Mouse (Mus musculus) Muller cell, postnatal 12 days (primary cell): ENCODE measurements at regions not wholly inside any gene's neighbourhood (a gene's known extent, or its start where the extent isn't known, plus 50 kb on each side); places are given as distances from the start of the nearest gene placed in this dataset.
A peak's percentile ranks its signal among the peaks of the same experiment; 100 is the strongest.

Experiments used
- DNase-seq: peaks from one replicate; pipeline ENCODE4 v3.0.0-alpha.2; 2015; ENCODE audit errors: inconsistent ontology term

DNA sequence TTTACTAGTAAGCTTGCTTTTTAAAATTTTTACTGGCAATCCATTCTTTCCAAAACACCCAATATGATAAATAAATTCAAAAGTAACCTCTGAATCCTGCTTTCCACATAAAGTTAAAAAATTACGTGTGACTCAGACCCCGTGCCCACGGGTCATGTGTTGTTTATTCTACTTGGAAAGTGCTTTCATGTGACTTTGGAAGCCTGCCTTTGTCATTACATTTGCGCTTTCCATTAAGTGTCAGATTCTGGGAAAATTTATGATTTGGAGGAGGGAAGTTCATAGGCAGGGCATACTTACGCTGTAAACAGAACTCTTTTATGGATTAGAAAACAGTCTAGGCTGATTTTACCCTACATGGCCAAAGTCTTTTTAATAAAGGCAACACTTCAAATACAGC is 466.8 kb upstream of the Adamts5 start:
- DNase-seq = no peak

GRCm38 (mm10) chr16:86366197-86366596 is 464.6 kb upstream of the Adamts5 start:
- DNase-seq = no peak

DNA sequence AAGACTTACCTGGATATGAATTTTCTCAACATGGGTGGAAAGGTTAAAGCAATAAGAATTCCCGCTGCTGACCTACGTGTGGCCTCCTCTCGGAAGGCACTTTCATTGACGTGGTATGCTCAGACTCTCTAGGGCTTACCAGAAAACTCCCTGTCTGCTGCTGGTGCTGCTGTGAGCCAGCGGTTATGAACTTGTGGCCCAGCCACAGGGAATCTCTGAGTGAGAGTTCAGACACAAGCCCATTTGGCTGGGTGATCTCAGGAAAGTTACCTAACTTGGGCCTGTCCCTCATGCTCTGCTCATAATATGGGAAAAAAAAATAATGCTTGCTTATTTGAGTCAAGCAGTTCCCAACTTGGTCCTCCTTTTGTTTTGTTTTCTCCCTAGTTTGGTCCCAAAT is 459.5 kb upstream of the Adamts5 start:
- no peak for DNase-seq

DNA sequence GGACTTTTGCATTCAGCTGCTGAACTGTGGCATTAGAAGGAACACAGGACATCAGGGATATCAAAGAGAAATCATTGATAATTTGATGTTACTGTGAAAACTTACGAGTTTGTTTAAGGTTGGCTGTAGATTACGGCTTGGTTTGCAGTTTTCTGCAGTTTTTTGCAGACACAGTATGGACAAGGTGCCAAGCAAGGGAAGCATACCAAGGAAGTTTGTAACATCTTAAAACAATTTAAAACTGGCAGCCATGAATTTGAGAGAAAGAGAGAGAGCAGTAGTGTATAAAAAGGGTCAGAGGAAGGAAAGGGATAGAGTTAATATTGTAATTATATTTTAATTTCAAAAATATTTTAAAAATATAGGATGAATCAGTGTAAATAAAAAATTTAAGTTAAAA is 453.4 kb upstream of the Adamts5 start:
- no peak for DNase-seq

GRCm38 (mm10) chr16:86347753-86348152 is 446.1 kb upstream of the Adamts5 start:
- peak; percentile 87 for DNase-seq

DNA sequence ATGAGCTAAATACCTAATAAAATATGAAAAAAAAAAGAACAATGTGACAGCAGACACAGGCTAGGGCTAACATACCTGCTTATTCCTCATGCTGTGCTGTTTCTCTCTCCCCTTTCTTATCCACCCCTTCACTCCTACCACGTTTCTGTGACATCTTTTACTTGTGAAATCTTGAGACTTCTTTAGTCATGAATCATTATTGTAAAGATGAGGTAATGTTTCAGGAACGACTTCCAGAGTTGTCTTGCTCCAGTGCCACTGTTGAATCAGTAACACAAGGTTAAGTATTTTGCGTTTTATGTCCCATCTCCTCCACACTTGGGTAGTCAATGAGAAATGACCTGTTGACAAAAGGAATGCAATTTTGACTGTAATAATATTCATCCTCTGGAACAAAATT is 445.3 kb upstream of the Adamts5 start:
- peak; percentile 51 for DNase-seq

- peak; percentile 83 for DNase-seq
Observed at GRCm38 (mm10) chr16:86340311-86340710, 438.7 kb upstream of the Adamts5 start.

- no peak for DNase-seq
Observed at GRCm38 (mm10) chr16:86325406-86325805, 423.8 kb upstream of the Adamts5 start.

- no peak for DNase-seq
Observed at GRCm38 (mm10) chr16:86318898-86319297, 417.3 kb upstream of the Adamts5 start.

GRCm38 (mm10) chr16:86309696-86310095 is 408.1 kb upstream of the Adamts5 start:
- DNase-seq = no peak

GRCm38 (mm10) chr16:86303869-86304268 is 402.2 kb upstream of the Adamts5 start:
- peak; percentile 90 for DNase-seq

GRCm38 (mm10) chr16:86302451-86303145 is 401.0 kb upstream of the Adamts5 start:
- peak; percentile 38 for DNase-seq

DNA sequence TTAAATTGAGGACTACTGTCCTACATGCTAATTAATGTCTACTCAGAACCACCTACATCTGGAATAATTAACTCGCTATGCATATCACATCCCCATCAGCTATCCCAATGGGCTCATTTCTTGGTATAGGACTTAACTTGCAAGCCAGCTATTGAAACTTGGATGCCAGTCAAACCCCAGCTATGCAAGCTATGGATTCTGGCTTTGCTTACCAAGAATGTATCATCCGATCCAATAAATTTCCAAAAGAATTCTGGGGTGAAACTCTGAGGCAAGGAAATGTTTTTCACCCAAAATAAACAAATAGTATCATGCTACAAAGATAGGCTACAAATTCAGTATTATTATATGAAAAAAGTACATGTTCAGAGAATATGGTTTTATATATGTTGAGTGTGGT is 392.8 kb upstream of the Adamts5 start:
- DNase-seq = peak; percentile 83

DNA sequence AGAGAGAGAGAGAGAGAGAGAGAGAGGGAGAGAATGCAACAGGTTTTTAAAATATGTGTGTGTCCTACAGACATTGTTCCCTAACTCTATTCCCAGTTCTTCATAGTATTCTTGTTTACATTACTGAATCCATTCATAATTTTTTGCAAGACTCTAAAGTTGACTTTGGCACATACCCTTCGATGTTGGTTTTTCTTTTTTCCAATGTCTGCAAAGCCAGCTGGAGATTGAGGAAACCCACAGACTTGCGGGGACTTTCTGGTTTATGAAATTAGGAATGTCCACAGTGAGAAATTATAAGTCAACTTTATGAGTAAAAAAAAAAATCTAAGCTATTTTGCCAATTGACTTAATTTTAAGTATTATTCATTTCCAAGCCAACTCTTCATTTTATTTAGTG is 379.7 kb upstream of the Adamts5 start:
- no peak for DNase-seq

- DNase-seq = peak; percentile 69
Observed at GRCm38 (mm10) chr16:86277031-86277430, 375.4 kb upstream of the Adamts5 start.

- DNase-seq = no peak
Observed at GRCm38 (mm10) chr16:86261612-86262011, 360.0 kb upstream of the Adamts5 start.

DNA sequence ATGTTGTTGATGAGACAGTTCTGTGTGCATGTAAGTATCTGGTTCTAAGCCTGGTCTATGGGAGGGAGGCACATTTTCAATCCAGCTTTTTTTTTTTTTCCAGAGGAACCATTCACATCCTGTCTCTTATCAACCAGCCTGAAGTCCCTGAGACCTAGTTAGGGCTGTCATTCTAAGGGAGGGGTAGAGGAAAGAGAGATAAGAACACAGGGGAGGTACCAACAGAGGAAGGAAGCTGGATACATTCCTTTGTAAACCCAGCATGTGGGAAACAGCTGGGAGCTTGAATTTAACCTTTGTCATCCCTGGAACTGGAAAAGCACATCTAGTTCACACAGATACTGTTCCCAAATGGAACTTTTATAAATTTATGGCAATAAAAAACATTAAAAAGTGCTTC is 351.0 kb upstream of the Adamts5 start:
- DNase-seq = no peak

DNA sequence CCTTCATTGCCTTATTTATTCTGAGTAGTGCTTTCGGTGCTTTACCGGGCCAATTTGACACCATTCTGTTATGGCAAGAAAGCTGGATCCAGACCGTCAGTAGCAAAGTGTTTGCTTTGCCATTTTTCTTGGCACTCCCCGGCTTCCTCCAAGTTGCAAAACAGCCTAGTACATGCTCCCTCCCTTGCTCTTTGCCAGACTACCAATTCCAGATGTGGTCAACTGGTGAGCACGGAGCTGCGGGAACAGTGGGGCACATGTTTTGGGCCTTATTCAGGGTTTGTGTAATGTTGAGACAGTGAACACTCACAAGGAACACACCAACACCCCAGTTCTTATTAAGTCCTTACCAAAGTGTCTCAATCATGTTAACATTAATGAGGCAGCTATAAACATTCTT is 348.4 kb upstream of the Adamts5 start:
- no peak for DNase-seq

DNA sequence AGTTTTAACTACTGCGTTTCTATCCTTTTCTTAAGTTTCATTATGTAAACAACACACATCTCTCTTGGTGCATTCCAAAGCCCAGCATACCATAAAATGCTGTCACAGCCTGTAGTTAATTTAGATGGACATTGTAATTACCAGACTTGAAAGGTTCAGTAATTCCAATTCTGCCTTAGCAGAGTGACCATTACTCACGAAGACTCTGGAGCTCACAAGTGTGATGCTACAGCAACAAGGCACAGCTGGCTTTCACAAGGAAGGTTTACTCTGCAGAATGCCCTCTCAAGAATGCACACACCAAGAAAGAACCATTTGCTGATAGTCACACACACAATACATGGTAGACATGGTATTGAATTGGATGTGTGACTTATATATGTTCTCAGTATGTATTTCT is 342.6 kb upstream of the Adamts5 start:
- DNase-seq = no peak

- DNase-seq = no peak
Observed at GRCm38 (mm10) chr16:86242766-86243510, 341.3 kb upstream of the Adamts5 start.

DNA sequence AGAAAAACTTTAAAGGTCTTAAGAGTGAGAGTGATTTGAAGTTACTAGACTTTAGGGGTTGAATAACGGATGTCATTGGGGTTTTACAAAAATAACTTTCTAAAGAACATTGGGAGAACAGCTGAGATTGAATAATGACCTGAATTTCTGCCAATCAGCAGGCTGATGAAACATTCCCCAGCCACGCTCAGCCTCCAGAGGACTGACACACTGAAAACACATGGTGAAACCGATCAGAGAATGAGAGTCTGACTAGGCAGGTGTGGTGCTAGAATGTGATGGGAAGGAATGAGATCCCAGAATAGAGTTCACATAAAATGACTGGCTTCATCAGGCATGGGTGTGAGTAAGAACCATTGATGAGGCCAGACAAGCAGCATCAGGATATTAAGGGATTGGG is 321.4 kb upstream of the Adamts5 start:
- peak; percentile 69 for DNase-seq

- DNase-seq = peak; percentile 17
Observed at GRCm38 (mm10) chr16:86210547-86210946, 308.9 kb upstream of the Adamts5 start.

DNA sequence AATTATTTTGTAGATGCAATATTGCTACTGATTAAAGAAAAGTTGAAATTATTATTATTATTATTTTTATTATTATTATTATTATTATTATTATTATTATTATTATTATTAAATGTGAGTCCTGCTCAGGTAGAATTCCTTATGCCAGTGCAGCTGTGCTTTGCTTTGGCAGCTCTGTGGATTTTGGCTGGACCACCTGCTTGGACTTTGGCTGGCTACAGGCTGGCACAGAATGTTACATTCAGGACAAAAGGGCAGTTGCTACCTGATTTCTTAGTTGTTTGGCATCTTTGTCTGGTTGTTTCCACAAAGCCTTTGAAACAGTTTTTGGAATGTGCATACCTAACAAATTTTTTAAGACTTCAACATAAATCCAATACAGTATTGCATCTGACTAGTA is 307.7 kb upstream of the Adamts5 start:
- DNase-seq = no peak
